Mouse (Mus musculus): ENCODE results near the gene Fbxw28. TPM values are rescaled to one million over a fixed set of nuclear protein-coding genes. Genes with fewer than 3 reads are reported as not detected.
"Not testable (repeated sequence)": the region's sequence is repeated elsewhere in the genome, so short reads cannot be mapped to it uniquely, and the experiment has no call there.

Fbxw28 gene
- total RNA-seq (2014; rRNA removed) (not detected in 2 replicates), polyA plus RNA-seq (2012; rRNA removed) (not detected in 2 replicates)

- not testable (repeated sequence) for H3K27me3 ChIP-seq (ENCODE audit: control insufficient read depth, insufficient read depth, low read length); DNase-seq (ENCODE audit: extremely low read depth, low read depth, low spot score); H3K4me3 ChIP-seq (ENCODE audit: insufficient read depth, low read depth, low read length); H3K27ac ChIP-seq (replicated peaks; ENCODE audit: insufficient read depth, low read depth, low read length); H3K79me2 ChIP-seq (ENCODE audit: control insufficient read depth, insufficient read depth, low read length); H3K4me1 ChIP-seq (ENCODE audit: control insufficient read depth, insufficient read depth, low read length); H3K9ac ChIP-seq (ENCODE audit: low read depth, low read length); H3K36me3 ChIP-seq (ENCODE audit: control insufficient read depth, insufficient read depth, low read length)
- 100% methylated on average over 1 of the region's 1 CpGs for WGBS
Observed at GRCm38 (mm10) chr9:109339559-109339958, at the start of gene Fbxw28. Fbxw28 (minus strand) TSS chr9:109339659.

- H3K27me3 ChIP-seq (ENCODE audit: control insufficient read depth, insufficient read depth, low read length); H3K4me3 ChIP-seq (ENCODE audit: insufficient read depth, low read depth, low read length); H3K27ac ChIP-seq (replicated peaks; ENCODE audit: insufficient read depth, low read depth, low read length); H3K79me2 ChIP-seq (ENCODE audit: control insufficient read depth, insufficient read depth, low read length); H3K4me1 ChIP-seq (ENCODE audit: control insufficient read depth, insufficient read depth, low read length); DNase-seq (ENCODE audit: extremely low read depth, low read depth, low spot score); H3K36me3 ChIP-seq (ENCODE audit: control insufficient read depth, insufficient read depth, low read length); H3K9ac ChIP-seq (ENCODE audit: low read depth, low read length): not testable (repeated sequence)
- WGBS, result no CpG with 5 or more reads among the region's 1 CpGs
Observed at GRCm38 (mm10) chr9:109287576-109287975, 51.9 kb downstream of the Fbxw28 start, which contains the start of gene Fbxw14. Fbxw14 (minus strand) TSS chr9:109287676.

Other genes starting within 250 kb of the Fbxw28 start
- gene Plxnb1, start 244.3 kb downstream of the Fbxw28 start, total RNA-seq (2014; rRNA removed), result 10.9 and 17.9 TPM in 2 replicates
- gene Plxnb1, start 244.3 kb downstream of the Fbxw28 start, polyA plus RNA-seq (2012; rRNA removed), result 15.4 and 26.5 TPM in 2 replicates
- gene Fbxw21, start 177.6 kb downstream of the Fbxw28 start, total RNA-seq (2014; rRNA removed), result not detected in 2 replicates
- not detected in 2 replicates for gene Fbxw21, start 177.6 kb downstream of the Fbxw28 start, polyA plus RNA-seq (2012; rRNA removed)
- gene Fbxw13, start 143.7 kb downstream of the Fbxw28 start, total RNA-seq (2014; rRNA removed), result not detected in 2 replicates
- gene Fbxw13, start 143.7 kb downstream of the Fbxw28 start, polyA plus RNA-seq (2012; rRNA removed), result not detected in 2 replicates
- gene Fbxw20, start 104.9 kb downstream of the Fbxw28 start, total RNA-seq (2014; rRNA removed), result not detected in 2 replicates
- not detected in 2 replicates for gene Fbxw20, start 104.9 kb downstream of the Fbxw28 start, polyA plus RNA-seq (2012; rRNA removed)
- gene Fbxw14, start 52.0 kb downstream of the Fbxw28 start, total RNA-seq (2014; rRNA removed), result not detected in 2 replicates
- gene Fbxw14, start 52.0 kb downstream of the Fbxw28 start, polyA plus RNA-seq (2012; rRNA removed), result not detected in 2 replicates
- not detected in 2 replicates for gene Fbxw22, start 64.6 kb upstream of the Fbxw28 start, total RNA-seq (2014; rRNA removed)
- gene Fbxw22, start 64.6 kb upstream of the Fbxw28 start, polyA plus RNA-seq (2012; rRNA removed), result not detected in 2 replicates
- not detected in 2 replicates for gene Fbxw16, start 109.5 kb upstream of the Fbxw28 start, total RNA-seq (2014; rRNA removed)
- not detected in 2 replicates for gene Fbxw16, start 109.5 kb upstream of the Fbxw28 start, polyA plus RNA-seq (2012; rRNA removed)
- not detected in 2 replicates for gene Fbxw19, start 156.2 kb upstream of the Fbxw28 start, total RNA-seq (2014; rRNA removed)
- not detected in 2 replicates for gene Fbxw19, start 156.2 kb upstream of the Fbxw28 start, polyA plus RNA-seq (2012; rRNA removed)
- gene Fbxw15, start 228.6 kb upstream of the Fbxw28 start, total RNA-seq (2014; rRNA removed), result not detected in 2 replicates
- gene Fbxw15, start 228.6 kb upstream of the Fbxw28 start, polyA plus RNA-seq (2012; rRNA removed), result not detected in 2 replicates